Mouse (Mus musculus) adrenal gland, adult (tissue): Measurements from ENCODE around the gene Ryk.

Source experiments
- DNase-seq, 2 experiments: peaks; one replicate each; pipeline ENCODE4 v3.0.0; 2022 to 2023; ENCODE audit warnings: low spot score in 1 of 2; ENCODE audit not compliant: inconsistent age in 2 of 2

The Ryk gene

GRCm38 (mm10) chr9:102942221-102942620 is 107.5 kb downstream of the Ryk start:
- no peak for DNase-seq

GRCm38 (mm10) chr9:102944891-102945290 is 110.2 kb downstream of the Ryk start:
- no peak for DNase-seq

GRCm38 (mm10) chr9:102946469-102947015 is 111.8 kb downstream of the Ryk start:
- no peak for DNase-seq

GRCm38 (mm10) chr9:102948706-102949105 is 114.0 kb downstream of the Ryk start:
- no peak for DNase-seq

GRCm38 (mm10) chr9:102951091-102951994 is 116.6 kb downstream of the Ryk start:
- no peak for DNase-seq

- no peak for DNase-seq
These were observed 121.1 kb downstream of the Ryk start for GRCm38 (mm10) chr9:102955866-102956265.
